Mouse (Mus musculus) G1E-ER4 (cell line): ENCODE data around the gene Ppm1g. TPM values are rescaled to one million over a fixed set of nuclear protein-coding genes. Genes with fewer than 3 reads are reported as not detected.

ENCODE experiments used
- GATA1 ChIP-seq: IDR thresholded peaks from one replicate; pipeline ENCODE4 v1.8.0; 2012; ENCODE audit warnings: low read length, inconsistent platforms
- polyA plus RNA-seq: library from polyadenylated mRNA; stranded (reverse); fragments of >175 nt; gene quantifications from 2 replicates; pipeline ENCODE4 v1.2.3, GENCODE M21; 2012

Gene Ppm1g
- polyA plus RNA-seq, 1 experiment = 497 TPM

DNA sequence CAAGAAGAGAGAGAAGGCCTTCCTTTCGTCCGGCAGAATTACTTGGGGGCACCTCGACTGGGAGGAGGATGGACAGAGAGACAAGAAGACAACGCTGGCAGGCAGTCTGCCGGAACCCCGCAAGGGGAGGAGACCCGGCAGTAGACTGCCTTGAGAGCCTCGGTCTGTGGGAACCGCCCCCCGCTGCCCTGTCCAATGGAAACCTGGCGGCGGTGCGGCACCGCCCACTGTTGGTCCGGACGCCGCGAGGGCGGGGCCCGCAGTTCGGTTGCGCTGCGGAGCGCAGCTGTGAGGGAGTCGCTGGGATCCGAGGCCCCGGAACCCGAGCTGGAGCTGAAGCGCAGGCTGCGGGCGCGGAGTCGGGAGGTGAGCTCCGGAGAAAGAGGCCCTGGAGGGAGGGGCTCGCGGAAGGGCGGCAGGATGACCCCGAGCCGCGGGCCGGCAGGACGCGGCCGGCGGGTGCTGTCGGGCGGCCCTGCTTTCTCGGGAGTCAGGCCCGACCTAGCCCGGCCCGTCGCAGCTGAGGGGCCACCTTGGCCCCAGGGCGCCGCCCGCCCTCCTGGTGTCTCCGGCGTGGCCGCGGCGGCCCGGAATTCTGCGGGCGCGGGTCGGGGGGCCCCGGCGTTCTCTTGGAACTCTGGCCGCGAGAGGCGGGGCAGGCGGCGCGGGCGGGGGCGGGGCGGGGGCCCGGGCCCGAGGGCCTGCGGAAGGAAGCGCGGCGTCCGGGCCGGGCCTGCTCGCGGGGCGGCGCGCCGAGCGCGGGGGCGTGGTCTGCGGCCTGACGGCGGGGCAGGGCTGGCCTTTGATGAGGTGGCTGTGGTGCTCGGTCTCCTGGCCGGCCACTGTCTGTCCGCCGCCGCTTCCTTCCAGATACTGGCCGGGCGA lies 20.4 kb upstream of the Ppm1g start, which contains the start of the genes Nrbp1 and Gm9970:
Gene Nrbp1, plus strand, starts transcription at position 228 of the 885 bp plus-strand sequence.
Gene Gm9970, minus strand, starts transcription at position 596 of the 885 bp plus-strand sequence.
- no peak for TF ChIP-seq GATA1

GRCm38 (mm10) chr5:31226641-31227040 lies 6.2 kb upstream of the Ppm1g start:
- TF ChIP-seq GATA1 = no peak

DNA sequence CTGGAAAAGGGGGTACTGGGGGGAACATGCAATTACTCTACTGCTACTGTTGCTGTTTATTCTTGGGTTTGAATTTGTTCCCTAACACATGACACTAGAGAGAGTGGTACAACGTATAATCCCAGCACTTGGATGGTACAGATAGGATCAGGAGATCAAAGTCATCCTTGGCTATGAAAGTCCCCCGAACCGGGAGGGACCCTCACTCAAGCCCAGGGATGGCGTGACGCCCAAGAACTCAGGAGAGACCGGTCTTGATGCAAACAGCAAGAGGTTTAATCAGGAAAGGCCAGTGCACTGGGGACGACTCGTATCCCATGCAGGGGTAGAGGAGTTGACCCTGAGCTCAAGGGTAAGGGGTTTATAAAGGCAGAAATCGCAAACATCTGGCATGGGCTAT lies 2.2 kb upstream of the Ppm1g start:
- TF ChIP-seq GATA1 = no peak

DNA sequence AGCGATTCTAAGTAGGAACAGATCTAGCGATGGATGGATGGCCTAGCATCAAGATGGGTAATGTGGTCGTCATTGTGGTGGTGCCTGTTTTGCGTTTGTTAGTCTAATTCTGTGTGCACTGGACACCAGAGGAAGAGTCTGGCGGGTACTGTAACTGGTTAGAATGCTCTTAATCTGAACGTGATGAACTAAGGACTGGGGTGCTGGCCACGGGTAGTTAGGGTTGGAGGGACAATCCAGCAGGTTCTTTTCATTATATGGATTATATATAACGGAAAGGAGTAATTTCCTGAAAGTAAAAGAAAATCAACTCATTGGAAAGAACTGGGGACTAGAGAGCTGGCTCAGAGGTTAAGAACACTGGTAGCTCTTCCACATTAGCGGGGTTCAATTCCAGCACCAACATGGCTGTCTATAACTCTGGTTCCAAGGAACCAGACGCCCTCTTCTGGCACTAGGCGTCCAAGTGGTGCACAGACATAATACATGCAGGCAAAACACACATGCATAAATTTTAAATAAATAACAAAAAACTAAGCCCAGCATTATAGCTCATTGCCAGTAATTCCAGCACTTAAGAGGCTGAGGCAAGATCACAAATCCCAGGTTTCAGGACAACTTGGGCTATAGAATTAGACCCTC lies 938 bp upstream of the Ppm1g start:
- TF ChIP-seq GATA1 = no peak

DNA sequence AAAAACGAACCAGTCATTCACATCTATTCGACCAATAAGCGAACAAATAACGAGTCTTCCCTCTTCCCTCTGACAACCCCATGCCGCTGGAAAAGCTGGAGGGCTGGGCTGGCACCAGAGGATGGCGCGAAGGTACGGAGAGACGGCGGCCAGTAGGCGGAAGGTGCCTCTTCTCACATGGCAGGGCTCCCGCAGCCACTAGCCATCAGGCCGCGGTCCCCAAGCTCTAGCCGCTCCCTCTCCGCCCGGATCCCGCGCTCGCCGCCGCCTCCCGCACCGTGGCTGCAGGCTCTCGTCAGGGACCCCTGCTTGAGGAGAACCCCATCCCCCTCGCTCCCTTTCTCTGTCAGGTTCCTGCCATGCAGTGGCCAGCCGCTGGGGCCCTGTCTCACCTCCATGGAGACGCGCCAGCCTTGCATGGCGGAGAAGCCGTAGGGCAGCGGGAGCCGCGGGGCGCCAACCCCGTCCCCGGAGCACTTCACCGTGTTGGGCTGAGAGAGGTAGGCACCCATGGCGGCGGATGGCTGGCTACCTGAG lies 508 bp downstream of the Ppm1g start:
- TF ChIP-seq GATA1 = no peak

GRCm38 (mm10) chr5:31219474-31219873 lies 1.0 kb downstream of the Ppm1g start:
- TF ChIP-seq GATA1 = no peak

- TF ChIP-seq GATA1 = no peak
These were observed 1.4 kb downstream of the Ppm1g start for GRCm38 (mm10) chr5:31219070-31219469.

DNA sequence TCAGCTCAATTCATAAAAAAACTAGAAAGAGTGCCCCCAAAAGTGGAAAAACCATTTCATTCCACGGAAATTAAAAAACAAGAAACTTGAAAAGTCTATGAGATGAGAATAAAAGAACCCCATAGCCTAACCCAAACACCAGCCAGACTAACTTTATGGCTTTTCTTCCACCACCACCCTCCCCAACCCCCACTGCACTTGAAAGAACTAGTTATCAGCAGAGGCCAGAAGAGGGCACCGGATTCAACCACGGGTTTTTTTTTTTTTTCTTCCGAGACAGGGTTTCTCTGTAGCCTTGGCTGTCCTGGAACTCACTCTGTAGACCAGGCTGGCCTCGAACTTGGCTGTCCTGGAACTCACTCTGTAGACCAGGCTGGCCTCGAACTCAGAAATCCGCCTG lies 2.2 kb downstream of the Ppm1g start:
- no peak for TF ChIP-seq GATA1

DNA sequence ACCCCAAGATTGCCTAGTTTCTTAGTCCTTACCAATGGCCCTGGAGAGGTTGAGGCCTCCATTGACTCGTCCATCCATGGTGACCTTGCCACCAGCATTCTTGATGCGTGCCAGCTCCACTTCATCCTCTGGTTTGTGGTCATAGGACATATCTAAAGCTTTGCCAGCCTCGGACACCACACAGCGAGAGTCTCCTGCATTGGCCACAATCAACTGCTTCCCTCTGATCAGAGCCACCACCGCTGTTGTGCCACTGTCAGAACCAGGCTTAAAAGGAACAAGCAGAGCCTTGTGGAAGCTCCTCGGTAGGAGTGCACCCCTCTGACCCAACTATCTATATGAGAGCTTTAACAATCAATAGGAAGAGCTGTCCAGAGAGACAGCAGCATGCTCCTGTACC lies 16.1 kb downstream of the Ppm1g start:
- TF ChIP-seq GATA1 = no peak

- TF ChIP-seq GATA1 = no peak
These were observed 16.6 kb downstream of the Ppm1g start for GRCm38 (mm10) chr5:31203866-31204265.

GRCm38 (mm10) chr5:31202933-31203332 lies 17.6 kb downstream of the Ppm1g start:
- TF ChIP-seq GATA1 = no peak

GRCm38 (mm10) chr5:31201742-31202590 lies 18.5 kb downstream of the Ppm1g start, which contains the start of gene Zfp513:
Zfp513 (minus strand) TSS chr5:31202303.
- TF ChIP-seq GATA1 = no peak

DNA sequence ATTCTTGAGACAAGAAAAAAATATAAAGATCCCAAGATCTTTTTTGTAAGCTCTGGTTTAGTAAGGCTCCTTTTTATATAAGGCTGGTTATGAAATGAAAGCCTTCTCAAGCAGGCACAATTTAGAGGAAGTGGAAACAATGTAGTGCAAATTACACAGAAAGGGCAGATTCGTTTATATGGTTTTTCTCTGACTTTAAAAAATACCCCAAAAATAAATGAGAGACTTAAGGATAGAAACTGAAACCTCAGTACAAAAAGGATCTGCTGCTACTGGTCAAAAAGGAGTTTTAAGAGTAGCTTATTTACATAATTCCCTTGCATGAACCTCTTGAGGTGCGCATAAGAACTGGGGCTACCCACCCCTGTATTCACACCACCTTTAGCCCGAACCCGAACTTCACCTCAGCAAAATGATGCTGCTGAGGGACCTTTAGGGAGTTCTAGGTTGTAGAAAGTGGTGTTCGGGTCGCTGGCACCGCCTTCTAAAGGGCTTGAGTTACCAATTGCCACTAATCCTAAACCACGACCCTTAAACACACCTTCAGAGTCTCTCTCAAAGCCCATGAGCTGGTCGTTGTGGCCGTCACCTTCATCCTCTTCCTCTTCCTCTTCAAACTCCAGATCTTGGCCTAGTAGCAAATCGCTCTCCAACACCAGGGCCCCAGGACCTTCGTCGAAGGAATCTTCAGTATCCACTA lies 19.3 kb downstream of the Ppm1g start:
- TF ChIP-seq GATA1 = no peak

DNA sequence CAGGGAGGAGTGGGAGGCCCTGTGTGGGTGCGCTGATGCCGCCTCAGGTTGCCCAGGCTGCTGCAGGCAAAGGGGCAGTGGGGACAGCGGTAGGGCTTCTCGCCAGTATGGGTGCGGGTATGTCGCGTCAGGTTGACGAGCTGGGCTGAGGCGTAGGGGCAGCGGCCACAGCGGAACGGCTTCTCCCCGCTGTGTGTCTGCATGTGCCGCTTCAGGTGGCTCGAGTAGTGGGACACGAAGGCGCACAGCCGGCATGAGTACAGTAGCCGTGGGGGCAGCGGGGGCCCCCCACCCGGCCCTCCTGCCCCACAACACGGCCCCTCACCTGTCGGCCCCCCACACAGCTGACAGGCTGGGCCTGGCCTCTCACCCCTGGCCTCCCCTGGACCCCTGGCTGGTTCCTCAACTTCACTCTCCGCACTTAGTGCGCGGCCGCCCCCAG lies 20.1 kb downstream of the Ppm1g start:
- no peak for TF ChIP-seq GATA1

- TF ChIP-seq GATA1 = no peak
These were observed 20.6 kb downstream of the Ppm1g start for GRCm38 (mm10) chr5:31199893-31200292.
